Mouse (Mus musculus) neural tube, embryonic 14.5 days (tissue): ENCODE results near the gene Gcn1l1. TPM values are rescaled to one million over a fixed set of nuclear protein-coding genes. Genes with fewer than 3 reads are reported as not detected.

Source experiments
- ATAC-seq: fragments of 200-750 bp; cut with Nextera tagmentation; 2 replicates; pipeline ENCODE4 v1.8.0; 2017; ENCODE audit warnings: low read depth, mild to moderate bottlenecking, moderate TSS enrichment, moderate library complexity
- H3K27ac ChIP-seq: fragments of 300-500 bp; sonication (generic); 2 replicates; pipeline ENCODE4 v1.5.1; 2014; ENCODE audit warnings: low read depth, mild to moderate bottlenecking, control low read depth, low read length, moderate library complexity, mixed read lengths
- H3K27me3 ChIP-seq: fragments of 300-500 bp; sonication (generic); 2 replicates; pipeline ENCODE4 v1.6.1; 2014; ENCODE audit warnings: low read length; ENCODE audit not compliant: control insufficient read depth, insufficient read depth
- H3K36me3 ChIP-seq: fragments of 300-500 bp; sonication (generic); 2 replicates; pipeline ENCODE4 v1.6.1; 2014; ENCODE audit warnings: low read length, mixed read lengths; ENCODE audit not compliant: control insufficient read depth, insufficient read depth
- H3K4me1 ChIP-seq: fragments of 300-500 bp; sonication (generic); 2 replicates; pipeline ENCODE4 v1.6.1; 2014; ENCODE audit warnings: low read length; ENCODE audit not compliant: control insufficient read depth, insufficient read depth
- H3K4me2 ChIP-seq: fragments of 300-500 bp; sonication (generic); 2 replicates; pipeline ENCODE4 v1.6.1; 2014; ENCODE audit warnings: mild to moderate bottlenecking, low read depth, low read length, control low read depth
- H3K4me3 ChIP-seq: fragments of 300-500 bp; sonication (generic); 2 replicates; pipeline ENCODE4 v1.5.1; 2014; ENCODE audit warnings: low read depth, low read length, control low read depth, mixed read lengths
- H3K9ac ChIP-seq: fragments of 300-500 bp; sonication (generic); replicated peaks from 2 replicates; pipeline ENCODE4 v1.6.1; 2014; ENCODE audit warnings: low read depth, mild to moderate bottlenecking, control low read depth, low read length, mixed read lengths
- H3K9me3 ChIP-seq: fragments of 300-500 bp; sonication (generic); 2 replicates; pipeline ENCODE4 v1.6.1; 2016; ENCODE audit warnings: low read length; ENCODE audit not compliant: control insufficient read depth
- WGBS: fragments of 180-500 bp; shearing (Covaris S2); extraction: QIAGEN DNeasy Blood & Tissue Kit; methylation state at CpG from one replicate; pipeline ENCODE4 v1.1.7; 2014; 5-methylcytosine and 5-hydroxymethylcytosine counted together
- polyA plus RNA-seq: library from polyadenylated mRNA; unstranded; fragments of >200 nt; fragmentation: Nextera tagmentation; extraction: Ambion mirVana; gene quantifications from 2 replicates; pipeline ENCODE4 v1.2.1, GENCODE M21; 2014

Gene Gcn1l1
- polyA plus RNA-seq, 1 experiment from 2014 or later = 45.2 TPM

DNA sequence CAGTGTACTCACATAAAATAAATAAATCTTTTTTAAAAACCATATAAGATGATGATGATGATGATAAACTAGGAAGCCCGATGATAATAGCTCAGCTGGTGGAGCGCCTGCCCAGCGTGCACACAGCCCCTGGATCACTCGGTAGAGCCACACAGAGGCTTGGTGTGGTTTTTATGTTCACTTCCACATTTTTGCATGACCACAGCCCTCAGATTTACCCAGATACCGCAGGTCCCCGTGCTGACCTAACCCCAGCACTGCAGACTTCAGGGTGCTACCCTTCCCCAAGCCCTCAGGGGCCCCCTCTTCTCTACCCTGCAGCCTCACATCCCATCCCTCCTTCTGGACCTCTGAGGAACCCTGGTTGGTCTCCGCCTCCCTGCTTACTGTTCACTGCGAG, 63.0 kb downstream of the Gcn1l1 start:
- Histone ChIP-seq H3K4me1 (peaks cover 14% of the 10 kb centered on the region), H3K27me3 (no peaks in the 10 kb centered on the region), H3K9ac (no peak overlapping the region), H3K36me3 (peaks cover 1% of the 10 kb centered on the region; the same call in 1 of the 2 replicates), H3K9me3 (no peaks in the 10 kb centered on the region), H3K4me2 (no peak overlapping the region), H3K4me3 (no peak overlapping the region), H3K27ac (no peak overlapping the region)
- 76% methylated on average over 8 of the region's 8 CpGs for WGBS
- no peak for ATAC-seq

DNA sequence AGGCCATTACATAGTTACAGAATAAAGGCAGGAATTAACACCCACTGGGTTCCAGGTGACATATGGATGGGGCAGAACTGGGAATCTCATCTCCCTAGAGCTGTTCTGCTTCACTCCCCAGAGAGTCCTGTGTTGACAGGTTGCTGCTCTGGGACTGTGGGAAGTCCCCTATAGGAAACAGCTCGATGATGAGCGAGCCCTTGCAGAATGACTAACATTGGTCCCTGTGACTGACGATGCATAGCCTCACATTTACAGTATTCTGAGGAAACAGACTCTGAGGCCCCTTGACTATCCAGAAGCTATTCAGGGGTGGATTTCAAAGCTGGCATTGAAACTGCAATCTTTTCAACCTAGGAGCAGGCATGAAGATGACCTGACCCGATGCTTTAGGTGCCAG, 64.6 kb downstream of the Gcn1l1 start:
- 82% methylated on average over 4 of the region's 4 CpGs for WGBS
- Histone ChIP-seq H3K4me2 (no peak overlapping the region), H3K36me3 (no peaks in the 10 kb centered on the region), H3K9me3 (no peaks in the 10 kb centered on the region), H3K27me3 (no peaks in the 10 kb centered on the region), H3K4me1 (peaks cover 29% of the 10 kb centered on the region), H3K4me3 (no peak overlapping the region), H3K27ac (no peak overlapping the region), H3K9ac (no peak overlapping the region)
- no peak for ATAC-seq

DNA sequence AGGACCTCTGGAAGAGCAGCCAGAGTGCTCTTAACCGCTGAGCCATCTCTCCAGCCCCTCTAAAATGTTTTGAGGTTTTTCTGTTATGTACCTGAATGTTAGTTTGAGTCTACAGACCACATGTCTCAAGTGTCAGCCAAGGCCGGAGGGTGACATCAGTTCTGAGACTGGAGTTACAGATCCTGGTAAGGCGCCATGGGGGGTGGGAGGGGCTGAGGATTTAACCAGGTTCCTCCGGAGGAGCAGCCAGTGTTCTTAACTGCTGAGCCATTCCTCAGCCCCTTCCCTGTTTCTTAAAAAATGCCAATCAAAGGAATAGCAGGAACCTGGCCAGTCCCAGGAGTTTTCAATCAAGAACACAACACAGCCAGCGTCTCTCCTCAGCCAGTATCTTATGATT, 65.2 kb downstream of the Gcn1l1 start:
- Histone ChIP-seq H3K9me3 (no peaks in the 10 kb centered on the region), H3K36me3 (no peaks in the 10 kb centered on the region), H3K27ac (no peak overlapping the region), H3K27me3 (no peaks in the 10 kb centered on the region), H3K4me3 (no peak overlapping the region), H3K9ac (no peak overlapping the region), H3K4me1 (peaks cover 30% of the 10 kb centered on the region), H3K4me2 (no peak overlapping the region)
- 52% methylated on average over 5 of the region's 5 CpGs for WGBS
- ATAC-seq = no peak

DNA sequence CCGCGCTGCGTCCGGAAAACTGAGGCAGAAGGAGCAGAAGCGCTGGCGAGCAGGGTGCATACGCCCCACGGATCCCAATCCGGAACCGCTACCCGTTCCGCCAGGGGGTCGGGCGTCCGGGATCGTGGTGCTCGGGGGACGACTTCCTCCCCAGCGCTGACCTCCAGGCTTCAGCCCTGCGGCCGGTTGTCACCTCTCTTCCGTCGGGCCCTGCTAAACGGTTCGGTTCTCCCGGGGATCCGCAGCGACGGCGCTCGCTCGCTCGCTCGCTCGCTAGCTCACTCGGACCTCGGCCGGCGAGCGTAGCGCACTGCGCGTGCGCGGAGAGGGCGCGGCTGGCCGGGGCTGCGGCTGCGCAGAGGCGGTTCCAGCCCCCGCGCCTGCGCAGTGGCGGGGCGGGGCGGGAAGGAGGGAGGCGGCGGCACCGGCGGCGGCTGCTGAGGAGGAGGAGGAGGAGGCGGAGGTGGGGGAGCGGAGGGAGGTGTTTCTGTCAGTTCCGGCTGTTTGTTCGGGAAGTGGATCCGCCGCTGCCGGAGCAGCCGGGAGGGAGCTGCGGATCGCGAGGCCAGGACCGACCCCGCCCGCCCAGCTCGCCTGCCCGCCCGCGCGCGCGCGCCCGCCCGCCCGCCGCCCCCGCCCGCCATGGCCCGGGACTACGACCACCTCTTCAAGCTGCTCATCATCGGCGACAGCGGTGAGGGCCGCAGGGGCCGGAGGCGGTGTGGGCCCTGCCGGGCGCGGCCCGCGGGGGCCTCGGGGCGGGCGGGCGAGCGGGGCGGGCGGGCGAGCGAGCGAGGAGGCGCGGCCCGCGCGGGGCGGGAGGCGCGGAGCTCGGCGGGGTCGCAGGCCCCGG, 66.7 kb downstream of the Gcn1l1 start, which contains the start of gene Rab35:
TSS of gene Rab35 (plus strand) at position 404 of the 853 bp plus-strand sequence.
- Histone ChIP-seq H3K27ac (peak within 1 kb of the TSS; percentile 88), H3K4me2 (peak within 1 kb of the TSS; percentile 84), H3K9me3 (no peaks in the 10 kb centered on the region), H3K27me3 (no peaks in the 10 kb centered on the region), H3K9ac (peak within 1 kb of the TSS; percentile 89), H3K36me3 (no peaks in the 10 kb centered on the region), H3K4me3 (peak within 1 kb of the TSS; percentile 71), H3K4me1 (peaks cover 30% of the 10 kb centered on the region)
- under 1% methylated on average over 76 of the region's 125 CpGs for WGBS
- ATAC-seq = peak; percentile 78

DNA sequence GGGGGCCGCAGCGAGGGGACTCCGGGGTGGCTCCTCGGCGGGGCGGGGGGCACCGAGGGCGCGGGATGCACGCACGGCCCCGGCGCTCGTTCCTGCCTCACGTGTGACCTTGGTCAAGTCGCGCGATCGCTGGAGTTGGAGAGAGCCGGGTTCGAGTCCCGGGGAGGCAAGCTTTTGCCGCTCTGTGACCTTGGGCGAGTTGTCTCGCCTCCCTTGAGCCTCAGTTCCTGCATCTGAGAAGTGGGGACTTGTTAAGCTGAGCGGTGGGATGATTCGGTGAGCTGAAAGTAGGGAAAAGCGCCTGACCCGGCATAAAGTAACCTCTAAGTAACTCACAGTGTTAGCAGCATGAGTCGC, 67.3 kb downstream of the Gcn1l1 start:
- no peaks in the 10 kb centered on the region for H3K9me3 ChIP-seq
- no peak for ATAC-seq
- no peaks in the 10 kb centered on the region for H3K36me3 ChIP-seq
- WGBS = 4% methylated on average over 29 of the region's 30 CpGs
- H3K4me3 ChIP-seq = peak overlapping the region; percentile 71
- no peaks in the 10 kb centered on the region for H3K27me3 ChIP-seq
- peak overlapping the region; percentile 89 for H3K9ac ChIP-seq
- peak overlapping the region; percentile 83 for H3K4me2 ChIP-seq
- H3K27ac ChIP-seq = peak overlapping the region; percentile 88
- H3K4me1 ChIP-seq = peaks cover 30% of the 10 kb centered on the region

DNA sequence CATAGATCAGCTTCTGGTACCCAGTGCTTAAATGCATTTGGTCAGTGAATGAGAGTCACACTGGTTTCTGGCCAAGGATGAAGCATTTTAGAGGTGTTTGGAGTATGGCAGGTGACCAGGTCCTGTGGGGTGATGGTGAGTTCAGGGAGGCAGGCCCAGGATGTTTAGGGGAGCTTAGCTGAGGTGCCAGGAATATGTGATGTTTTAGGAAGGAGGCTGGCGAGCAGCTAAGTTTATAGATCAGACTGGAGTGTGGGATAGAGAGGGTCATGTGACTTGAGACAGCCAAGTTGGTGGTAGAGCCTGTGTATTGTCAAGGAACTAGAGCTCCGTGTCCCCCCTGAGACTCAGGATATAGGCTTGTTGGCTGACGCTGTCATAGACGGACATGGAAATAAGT, 68.0 kb downstream of the Gcn1l1 start:
- WGBS = 55% methylated on average over 4 of the region's 4 CpGs
- Histone ChIP-seq H3K27ac (no peak overlapping the region), H3K4me3 (peak overlapping the region; percentile 71), H3K4me1 (peaks cover 30% of the 10 kb centered on the region), H3K9me3 (no peaks in the 10 kb centered on the region), H3K27me3 (no peaks in the 10 kb centered on the region), H3K9ac (peak overlapping the region; percentile 89; the same call in 1 of the 2 replicates), H3K4me2 (peak overlapping the region; percentile 83), H3K36me3 (no peaks in the 10 kb centered on the region)
- no peak for ATAC-seq

DNA sequence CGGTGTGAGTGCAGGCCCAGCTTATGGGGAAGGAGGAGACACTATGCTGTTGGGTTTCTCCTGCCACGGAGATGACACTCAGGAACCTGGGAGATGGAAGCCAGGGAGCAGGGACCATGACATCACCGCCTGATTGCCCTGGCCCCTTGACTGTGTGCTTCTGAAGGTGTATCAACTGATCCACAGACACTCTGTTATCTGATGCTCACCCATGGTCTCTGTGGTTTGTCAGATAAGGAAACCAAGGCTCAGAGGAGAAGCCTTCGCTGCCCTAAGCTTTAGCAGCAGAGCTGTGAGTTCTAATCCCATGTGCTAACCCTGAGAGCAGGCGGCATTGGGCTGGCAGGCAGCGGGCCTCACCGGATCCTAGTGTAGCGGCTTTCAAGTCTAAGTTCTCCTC, 69.0 kb downstream of the Gcn1l1 start:
- Histone ChIP-seq H3K9me3 (no peaks in the 10 kb centered on the region), H3K4me1 (peaks cover 30% of the 10 kb centered on the region), H3K4me2 (no peak overlapping the region), H3K9ac (no peak overlapping the region), H3K36me3 (peaks cover 4% of the 10 kb centered on the region), H3K27ac (no peak overlapping the region), H3K4me3 (no peak overlapping the region), H3K27me3 (no peaks in the 10 kb centered on the region)
- no peak for ATAC-seq
- 93% methylated on average over 8 of the region's 8 CpGs for WGBS

DNA sequence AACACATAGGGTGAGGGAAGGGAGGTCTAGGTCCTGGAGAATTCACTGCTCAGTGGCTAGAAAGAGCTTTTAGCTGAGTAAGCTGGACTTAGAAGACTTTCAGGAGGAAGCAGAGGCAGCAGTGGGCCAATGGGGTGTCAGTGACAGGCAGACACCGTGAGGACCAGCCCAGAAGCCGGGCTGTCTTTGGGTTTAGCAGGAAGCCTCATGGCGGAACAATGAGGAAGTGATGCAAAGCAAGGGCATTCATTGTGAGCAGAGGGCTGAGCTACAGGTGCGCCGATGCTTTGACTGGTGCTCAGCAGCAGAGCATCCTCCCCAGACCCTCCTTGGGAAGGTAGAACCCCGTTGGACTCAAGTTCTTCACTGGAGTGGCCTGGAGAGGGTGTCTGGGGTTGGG, 70.5 kb downstream of the Gcn1l1 start:
- H3K27me3 ChIP-seq = no peaks in the 10 kb centered on the region
- no peak overlapping the region for H3K27ac ChIP-seq
- H3K36me3 ChIP-seq = peaks cover 17% of the 10 kb centered on the region
- H3K9ac ChIP-seq = no peak overlapping the region
- no peak overlapping the region for H3K4me3 ChIP-seq
- no peak for ATAC-seq
- H3K9me3 ChIP-seq = no peaks in the 10 kb centered on the region
- H3K4me1 ChIP-seq = peaks cover 29% of the 10 kb centered on the region
- 73% methylated on average over 6 of the region's 6 CpGs for WGBS
- no peak overlapping the region for H3K4me2 ChIP-seq

DNA sequence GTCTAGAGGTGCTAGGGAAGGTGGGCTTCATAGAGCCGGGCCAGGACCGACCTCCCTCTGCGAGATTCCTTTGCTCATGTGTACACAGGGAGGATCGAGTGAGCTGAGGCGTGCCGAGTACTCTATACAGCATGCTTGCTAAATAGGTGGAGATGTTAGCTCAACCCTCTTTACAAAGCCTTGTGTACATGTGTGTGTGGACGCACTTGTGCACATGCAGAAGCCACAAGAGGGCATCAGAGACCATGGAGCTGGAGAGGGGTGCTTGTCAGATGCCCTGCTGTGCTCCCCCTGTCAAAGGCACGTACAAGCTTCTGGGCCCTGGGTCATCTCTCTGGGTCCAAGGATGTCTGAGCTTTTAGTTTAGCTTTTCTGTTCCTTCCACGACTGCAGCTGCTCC, 79.1 kb downstream of the Gcn1l1 start:
- Histone ChIP-seq H3K9me3 (no peaks in the 10 kb centered on the region), H3K4me2 (no peak overlapping the region), H3K4me1 (no peaks in the 10 kb centered on the region), H3K36me3 (peaks cover 66% of the 10 kb centered on the region), H3K27me3 (no peaks in the 10 kb centered on the region), H3K4me3 (no peak overlapping the region), H3K27ac (no peak overlapping the region), H3K9ac (no peak overlapping the region)
- 92% methylated on average over 9 of the region's 9 CpGs for WGBS
- ATAC-seq = no peak
